Mouse (Mus musculus): ENCODE data around the gene Ipo8. TPM values are rescaled to one million over a fixed set of nuclear protein-coding genes. Genes with fewer than 3 reads are reported as not detected.
A peak's percentile ranks its signal among the peaks of the same experiment; 100 is the strongest.

The Ipo8 gene
- polyA plus RNA-seq (2011; ENCODE audit: insufficient read depth, insufficient read length, low read depth, missing spikeins), result 56.3 and 69.9 TPM in 2 replicates

DNA sequence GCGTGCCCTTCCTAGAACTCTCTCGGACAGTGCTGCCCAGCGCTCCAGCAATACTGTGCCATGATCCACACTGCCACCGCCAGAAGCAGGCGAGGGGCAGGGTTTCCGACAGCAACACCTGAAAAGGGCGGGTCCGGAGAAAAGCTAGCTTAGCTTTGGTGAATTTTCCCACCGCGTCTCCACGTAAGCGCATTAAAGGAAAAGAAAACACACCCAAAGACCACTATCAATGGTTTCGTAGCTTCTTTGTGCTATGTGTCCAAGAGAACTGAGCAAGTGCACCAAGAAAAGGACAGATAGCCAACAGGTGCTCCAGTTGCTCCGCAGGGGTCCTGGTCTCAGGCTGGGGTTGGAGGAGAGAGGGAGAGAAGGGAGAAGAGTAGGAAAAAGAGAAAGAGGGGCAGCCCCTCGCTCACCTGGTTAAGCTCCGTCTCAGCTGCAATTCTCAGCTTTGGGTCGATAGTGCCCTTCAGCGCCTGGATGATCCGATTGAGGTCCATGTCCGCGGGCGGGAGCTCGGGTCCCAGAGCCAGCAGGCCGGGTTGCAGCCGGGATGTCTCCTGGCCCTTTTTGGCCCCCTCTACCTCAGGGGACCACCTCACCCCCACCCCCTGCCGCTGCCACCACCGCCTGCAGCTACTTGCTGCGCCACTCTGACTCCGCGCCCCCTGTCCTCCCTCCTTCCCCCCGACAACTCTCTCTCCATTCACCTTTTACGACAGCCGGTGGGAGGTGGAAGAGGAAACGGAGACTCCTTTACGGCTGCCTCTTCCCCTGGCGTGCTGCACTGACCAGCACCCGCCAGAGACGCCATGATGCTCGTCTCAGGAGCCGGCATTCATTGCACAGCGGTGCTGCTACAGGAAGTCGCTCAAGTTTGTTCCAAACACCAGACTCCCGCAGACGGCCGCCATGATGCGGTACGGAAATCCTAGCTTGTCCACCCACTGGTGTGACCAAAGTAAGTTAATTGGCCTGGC is at the start of gene Ipo8:
Gene Ipo8 (minus strand): TSS at position 720 of the 980 bp plus-strand sequence.
- Histone ChIP-seq H3K27ac (ENCODE audit: insufficient read depth, low read length) (peak within 1 kb of the TSS; percentile 56), H3K4me1 (ENCODE audit: control insufficient read depth, insufficient read depth, low read length) (no peaks in the 10 kb centered on the region), H3K27me3 (ENCODE audit: control insufficient read depth, insufficient read depth, low read length, poor library complexity, severe bottlenecking) (no peaks in the 10 kb centered on the region), H3K36me3 (ENCODE audit: control insufficient read depth, insufficient read depth, low read length, poor library complexity, severe bottlenecking) (no peaks in the 10 kb centered on the region; the same call in 1 of the 2 replicates), H3K4me3 (ENCODE audit: low read depth, low read length) (peak within 1 kb of the TSS; percentile 93), H3K9ac (ENCODE audit: low read depth, poor library complexity, severe bottlenecking) (peak within 1 kb of the TSS; percentile 73), H3K9me3 (replicated peaks; ENCODE audit: control insufficient read depth, insufficient read depth, low read length, poor library complexity, severe bottlenecking) (no peaks in the 10 kb centered on the region)
- no peak for TF ChIP-seq EP300 (IDR thresholded peaks at IDR 0.05; ENCODE audit: insufficient read depth, low read depth, low read length)
- TF ChIP-seq POLR2A (IDR thresholded peaks at IDR 0.05; ENCODE audit: insufficient read depth, low read length), result peak; percentile 56
- TF ChIP-seq CTCF (IDR thresholded peaks at IDR 0.05; ENCODE audit: low read depth, low read length), result no peak

GRCm38 (mm10) chr6:148873911-148874310 is 42.6 kb upstream of the Ipo8 start:
- no peaks in the 10 kb centered on the region for H3K4me1 ChIP-seq (ENCODE audit: control insufficient read depth, insufficient read depth, low read length)
- H3K27ac ChIP-seq (ENCODE audit: insufficient read depth, low read length), result no peak overlapping the region
- no peaks in the 10 kb centered on the region for H3K27me3 ChIP-seq (ENCODE audit: control insufficient read depth, insufficient read depth, low read length, poor library complexity, severe bottlenecking)
- no peaks in the 10 kb centered on the region for H3K9me3 ChIP-seq (replicated peaks; ENCODE audit: control insufficient read depth, insufficient read depth, low read length, poor library complexity, severe bottlenecking)
- TF ChIP-seq CTCF (IDR thresholded peaks at IDR 0.05; ENCODE audit: low read depth, low read length), result no peak
- TF ChIP-seq EP300 (IDR thresholded peaks at IDR 0.05; ENCODE audit: insufficient read depth, low read depth, low read length), result no peak
- TF ChIP-seq POLR2A (IDR thresholded peaks at IDR 0.05; ENCODE audit: insufficient read depth, low read length), result no peak
- peaks cover 5% of the 10 kb centered on the region for H3K36me3 ChIP-seq (ENCODE audit: control insufficient read depth, insufficient read depth, low read length, poor library complexity, severe bottlenecking)
- H3K9ac ChIP-seq (ENCODE audit: low read depth, poor library complexity, severe bottlenecking), result no peak overlapping the region
- H3K4me3 ChIP-seq (ENCODE audit: low read depth, low read length), result no peak overlapping the region

GRCm38 (mm10) chr6:148845629-148846028 is 14.4 kb upstream of the Ipo8 start:
- no peak for TF ChIP-seq CTCF (IDR thresholded peaks at IDR 0.05; ENCODE audit: low read depth, low read length)
- TF ChIP-seq POLR2A (IDR thresholded peaks at IDR 0.05; ENCODE audit: insufficient read depth, low read length), result no peak
- TF ChIP-seq EP300 (IDR thresholded peaks at IDR 0.05; ENCODE audit: insufficient read depth, low read depth, low read length), result no peak
- H3K9me3 ChIP-seq (replicated peaks; ENCODE audit: control insufficient read depth, insufficient read depth, low read length, poor library complexity, severe bottlenecking), result no peaks in the 10 kb centered on the region
- H3K36me3 ChIP-seq (ENCODE audit: control insufficient read depth, insufficient read depth, low read length, poor library complexity, severe bottlenecking), result peaks cover 7% of the 10 kb centered on the region
- no peaks in the 10 kb centered on the region for H3K4me1 ChIP-seq (ENCODE audit: control insufficient read depth, insufficient read depth, low read length)
- H3K4me3 ChIP-seq (ENCODE audit: low read depth, low read length), result no peak overlapping the region
- H3K9ac ChIP-seq (ENCODE audit: low read depth, poor library complexity, severe bottlenecking), result no peak overlapping the region
- no peak overlapping the region for H3K27ac ChIP-seq (ENCODE audit: insufficient read depth, low read length)
- H3K27me3 ChIP-seq (ENCODE audit: control insufficient read depth, insufficient read depth, low read length, poor library complexity, severe bottlenecking), result no peaks in the 10 kb centered on the region

DNA sequence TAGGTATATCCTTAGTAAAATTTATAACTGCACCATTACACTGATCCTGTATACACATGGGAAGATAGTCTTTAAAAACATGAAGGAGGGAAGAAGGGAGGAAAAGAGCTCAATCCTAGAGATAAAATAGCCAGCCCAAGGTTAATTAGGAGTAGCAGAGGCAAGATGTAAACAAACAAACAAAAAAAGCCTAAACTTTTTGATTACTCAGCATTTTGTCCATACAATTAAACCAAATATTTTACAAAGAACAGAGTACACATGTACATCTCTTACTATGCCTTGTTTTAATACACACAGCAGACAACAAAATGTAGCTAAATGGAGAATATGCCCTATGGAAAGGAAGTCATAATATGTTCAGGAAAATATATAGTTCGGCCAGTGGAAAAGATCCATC is 10.5 kb upstream of the Ipo8 start:
- no peak for TF ChIP-seq POLR2A (IDR thresholded peaks at IDR 0.05; ENCODE audit: insufficient read depth, low read length)
- no peak for TF ChIP-seq EP300 (IDR thresholded peaks at IDR 0.05; ENCODE audit: insufficient read depth, low read depth, low read length)
- no peak for TF ChIP-seq CTCF (IDR thresholded peaks at IDR 0.05; ENCODE audit: low read depth, low read length)
- H3K36me3 ChIP-seq (ENCODE audit: control insufficient read depth, insufficient read depth, low read length, poor library complexity, severe bottlenecking), result peaks cover 2% of the 10 kb centered on the region; the same call in 1 of the 2 replicates

GRCm38 (mm10) chr6:148838460-148838859 is 7.2 kb upstream of the Ipo8 start:
- no peaks in the 10 kb centered on the region; the same call in 1 of the 2 replicates for H3K36me3 ChIP-seq (ENCODE audit: control insufficient read depth, insufficient read depth, low read length, poor library complexity, severe bottlenecking)
- H3K4me3 ChIP-seq (ENCODE audit: low read depth, low read length), result no peak overlapping the region
- no peaks in the 10 kb centered on the region for H3K9me3 ChIP-seq (replicated peaks; ENCODE audit: control insufficient read depth, insufficient read depth, low read length, poor library complexity, severe bottlenecking)
- no peak overlapping the region for H3K9ac ChIP-seq (ENCODE audit: low read depth, poor library complexity, severe bottlenecking)
- H3K27me3 ChIP-seq (ENCODE audit: control insufficient read depth, insufficient read depth, low read length, poor library complexity, severe bottlenecking), result no peaks in the 10 kb centered on the region
- H3K4me1 ChIP-seq (ENCODE audit: control insufficient read depth, insufficient read depth, low read length), result no peaks in the 10 kb centered on the region
- H3K27ac ChIP-seq (ENCODE audit: insufficient read depth, low read length), result no peak overlapping the region
- TF ChIP-seq EP300 (IDR thresholded peaks at IDR 0.05; ENCODE audit: insufficient read depth, low read depth, low read length) (no peak), POLR2A (IDR thresholded peaks at IDR 0.05; ENCODE audit: insufficient read depth, low read length) (no peak), CTCF (IDR thresholded peaks at IDR 0.05; ENCODE audit: low read depth, low read length) (no peak)

More for the DNA sequence above, 10.5 kb upstream of the Ipo8 start:
- no peaks in the 10 kb centered on the region for H3K27me3 ChIP-seq (ENCODE audit: control insufficient read depth, insufficient read depth, low read length, poor library complexity, severe bottlenecking)
- H3K9ac ChIP-seq (ENCODE audit: low read depth, poor library complexity, severe bottlenecking), result no peak overlapping the region
- no peak overlapping the region for H3K27ac ChIP-seq (ENCODE audit: insufficient read depth, low read length)
- H3K9me3 ChIP-seq (replicated peaks; ENCODE audit: control insufficient read depth, insufficient read depth, low read length, poor library complexity, severe bottlenecking), result no peaks in the 10 kb centered on the region
- no peaks in the 10 kb centered on the region for H3K4me1 ChIP-seq (ENCODE audit: control insufficient read depth, insufficient read depth, low read length)
- no peak overlapping the region for H3K4me3 ChIP-seq (ENCODE audit: low read depth, low read length)

DNA sequence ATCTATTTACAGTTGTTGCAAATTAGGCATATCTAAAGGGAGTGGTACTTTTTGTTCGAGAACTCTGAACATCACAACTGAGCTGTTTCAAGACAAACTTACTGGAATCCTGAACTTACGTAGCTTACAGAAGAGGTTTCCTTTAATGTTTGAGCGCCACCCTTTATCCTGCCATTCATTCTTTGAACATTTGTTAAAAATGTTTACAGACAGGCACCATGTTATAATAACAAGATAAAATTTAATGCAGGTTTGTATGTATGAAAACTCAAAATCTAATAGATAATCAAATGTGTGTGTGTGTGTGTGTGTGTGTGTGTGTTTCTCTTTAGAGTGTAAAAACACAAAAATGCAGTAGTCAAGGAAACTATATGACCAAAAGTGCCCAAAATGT is 458 bp upstream of the Ipo8 start:
- H3K27me3 ChIP-seq (ENCODE audit: control insufficient read depth, insufficient read depth, low read length, poor library complexity, severe bottlenecking), result no peaks in the 10 kb centered on the region
- peak overlapping the region; percentile 55 for H3K27ac ChIP-seq (ENCODE audit: insufficient read depth, low read length)
- TF ChIP-seq CTCF (IDR thresholded peaks at IDR 0.05; ENCODE audit: low read depth, low read length) (no peak), EP300 (IDR thresholded peaks at IDR 0.05; ENCODE audit: insufficient read depth, low read depth, low read length) (no peak), POLR2A (IDR thresholded peaks at IDR 0.05; ENCODE audit: insufficient read depth, low read length) (no peak)
- H3K4me1 ChIP-seq (ENCODE audit: control insufficient read depth, insufficient read depth, low read length), result no peaks in the 10 kb centered on the region
- H3K9ac ChIP-seq (ENCODE audit: low read depth, poor library complexity, severe bottlenecking), result peak overlapping the region; percentile 73
- H3K36me3 ChIP-seq (ENCODE audit: control insufficient read depth, insufficient read depth, low read length, poor library complexity, severe bottlenecking), result no peaks in the 10 kb centered on the region; the same call in 1 of the 2 replicates
- H3K4me3 ChIP-seq (ENCODE audit: low read depth, low read length), result peak overlapping the region; percentile 93
- H3K9me3 ChIP-seq (replicated peaks; ENCODE audit: control insufficient read depth, insufficient read depth, low read length, poor library complexity, severe bottlenecking), result no peaks in the 10 kb centered on the region

Measured in ES-Bruce4 (cell line).